Mouse (Mus musculus) bone marrow, adult 2 months (tissue): ENCODE data around the gene Fam186b.

Experiments used
- CTCF ChIP-seq: fragments of 200-500 bp; IDR thresholded peaks from 2 replicates; pipeline ENCODE4 v1.5.1; 2011; ENCODE audit warnings: low read length, control low read depth; ENCODE audit not compliant: control insufficient read depth, insufficient read depth
- POLR2A ChIP-seq: fragments of 200-500 bp; IDR thresholded peaks from 2 replicates; pipeline ENCODE4 v1.6.1; 2011; ENCODE audit warnings: low read depth, mild to moderate bottlenecking, control low read depth, low read length, borderline replicate concordance; ENCODE audit not compliant: control insufficient read depth

GRCm38 (mm10) chr15:99317267-99317651, 21.6 kb upstream of the Fam186b start:
- no peak for TF ChIP-seq CTCF
- TF ChIP-seq POLR2A: no peak
